Mouse (Mus musculus): ENCODE measurements around the gene Nars2.

- TF ChIP-seq CTCF (IDR thresholded peaks at IDR 0.05; ENCODE audit: low read depth) (no peak), EP300 (IDR thresholded peaks at IDR 0.05; ENCODE audit: low read depth) (no peak)
These were observed 75.6 kb downstream of the Nars2 start for GRCm38 (mm10) chr7:97026772-97027358.
